Mouse (Mus musculus) limb, embryonic 10.5 days (tissue): ENCODE results near the gene Cmtr2. TPM values are rescaled to one million over a fixed set of nuclear protein-coding genes. Genes with fewer than 3 reads are reported as not detected.

Experiments used
- DNase-seq: peaks from one replicate; pipeline ENCODE4 v3.0.0-alpha.2; 2017; ENCODE audit warnings: low spot score
- H3K27ac ChIP-seq: fragments of 300-500 bp; sonication (generic); 2 replicates; pipeline ENCODE4 v1.5.1; 2016; ENCODE audit warnings: mild to moderate bottlenecking
- H3K27me3 ChIP-seq: fragments of 300-500 bp; sonication (generic); 2 replicates; pipeline ENCODE4 v1.6.1; 2016; ENCODE audit warnings: low read depth, mild to moderate bottlenecking; ENCODE audit not compliant: poor library complexity, severe bottlenecking
- H3K36me3 ChIP-seq: fragments of 300-500 bp; sonication (generic); 2 replicates; pipeline ENCODE4 v1.6.1; 2016; ENCODE audit warnings: mild to moderate bottlenecking, moderate library complexity
- H3K4me1 ChIP-seq: fragments of 300-500 bp; sonication (generic); 2 replicates; pipeline ENCODE4 v1.6.1; 2016
- H3K4me3 ChIP-seq: fragments of 300-500 bp; sonication (generic); 2 replicates; pipeline ENCODE4 v1.5.1; 2016; ENCODE audit warnings: mild to moderate bottlenecking, moderate library complexity
- H3K9me3 ChIP-seq: fragments of 300-500 bp; sonication (generic); replicated peaks from 2 replicates; pipeline ENCODE4 v1.6.1; 2016; ENCODE audit warnings: mild to moderate bottlenecking
- whole genome bisulfite sequencing: fragments of 180-500 bp; shearing (Covaris S2); methylation state at CpG from one replicate; pipeline ENCODE4 v1.1.7; 2016; 5-methylcytosine and 5-hydroxymethylcytosine counted together
- polyA plus RNA-seq: library from polyadenylated mRNA; unstranded; fragments of >200 nt; fragmentation: Nextera tagmentation; extraction: Ambion mirVana; gene quantifications from 2 replicates; pipeline ENCODE4 v1.2.1, GENCODE M21; 2016

The Cmtr2 gene
- polyA plus RNA-seq, 1 experiment from 2014 or later, result 10.0 TPM

DNA sequence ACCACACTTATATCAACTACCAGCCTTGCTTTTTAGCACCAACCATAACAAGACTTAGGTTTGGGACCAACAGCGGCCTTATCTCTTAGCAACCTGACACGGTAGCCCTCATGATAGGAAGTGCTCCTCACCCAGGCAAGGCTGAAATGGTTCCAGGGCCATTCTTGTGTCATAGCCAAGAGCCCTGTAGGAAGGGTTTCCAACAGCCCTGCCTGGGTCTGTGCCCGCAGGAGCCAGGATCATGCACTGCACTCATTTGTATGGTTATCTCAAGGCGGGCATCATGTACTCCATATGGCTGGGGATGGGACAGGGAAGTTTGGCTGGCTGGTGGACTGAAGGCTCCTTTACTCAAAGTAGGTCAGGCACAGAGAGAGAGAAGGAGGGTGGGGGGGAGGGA, 55.2 kb downstream of the Cmtr2 start:
- Histone ChIP-seq H3K27ac (no peak overlapping the region), H3K36me3 (no peaks in the 10 kb centered on the region), H3K9me3 (no peaks in the 10 kb centered on the region), H3K27me3 (no peaks in the 10 kb centered on the region), H3K4me1 (peaks cover 15% of the 10 kb centered on the region), H3K4me3 (no peak overlapping the region)
- no peak for DNase-seq
- WGBS, result 87% methylated on average over 4 of the region's 4 CpGs

DNA sequence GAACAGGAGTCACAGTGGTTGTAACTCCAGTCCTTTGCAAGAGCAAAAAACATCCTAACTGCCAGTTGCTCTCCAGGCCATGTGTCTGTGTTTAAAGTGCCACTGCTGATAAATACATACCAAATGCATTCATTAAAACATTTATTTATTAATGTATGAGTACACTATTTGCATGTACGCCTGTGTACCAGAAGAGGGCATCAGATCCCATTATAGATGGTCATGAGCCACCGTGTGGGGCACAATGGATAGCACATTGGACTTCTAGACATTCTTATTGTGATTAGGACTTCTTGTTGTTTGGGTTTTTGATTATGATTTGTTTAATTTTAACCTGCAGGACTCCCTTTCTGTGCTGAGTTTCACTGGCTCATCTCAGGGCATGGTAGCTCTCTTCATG, 57.9 kb downstream of the Cmtr2 start:
- Histone ChIP-seq H3K27ac (no peak overlapping the region), H3K9me3 (no peaks in the 10 kb centered on the region), H3K4me1 (peaks cover 5% of the 10 kb centered on the region), H3K36me3 (no peaks in the 10 kb centered on the region), H3K27me3 (no peaks in the 10 kb centered on the region), H3K4me3 (no peak overlapping the region)
- no peak for DNase-seq
- WGBS, result 75% methylated on average over 2 of the region's 2 CpGs

Other genes starting within 250 kb of the Cmtr2 start
- not detected in 2 replicates for gene Tat, start 225.2 kb upstream of the Cmtr2 start, polyA plus RNA-seq
- not detected in 2 replicates for gene Chst4, start 175.9 kb upstream of the Cmtr2 start, polyA plus RNA-seq
- gene Zfp612, start 135.9 kb upstream of the Cmtr2 start, polyA plus RNA-seq, result 6.4 and 9.3 TPM in 2 replicates
- not detected in 2 replicates for gene Gm21964, start 114.5 kb upstream of the Cmtr2 start, polyA plus RNA-seq
- gene Gm17720, start 112.9 kb upstream of the Cmtr2 start, polyA plus RNA-seq, result not detected in 2 replicates
- gene Calb2, start 47.5 kb upstream of the Cmtr2 start, polyA plus RNA-seq, result 2.9 and 10.2 TPM in 2 replicates
- gene Hydin, start 51.3 kb downstream of the Cmtr2 start, polyA plus RNA-seq, result 0.01 and 0.09 TPM in 2 replicates